Mouse (Mus musculus) heart, postnatal 0 days (tissue): ENCODE results near the gene Tcf12.

Experiments
- CTCF ChIP-seq: IDR thresholded peaks from 2 replicates; pipeline ENCODE4 v1.5.1; 2016; ENCODE audit warnings: antibody characterized with exemption, control low read depth, low read depth
- EP300 ChIP-seq: IDR thresholded peaks from 2 replicates; pipeline ENCODE4 v1.6.1; 2016; ENCODE audit warnings: antibody characterized with exemption, low read depth

DNA sequence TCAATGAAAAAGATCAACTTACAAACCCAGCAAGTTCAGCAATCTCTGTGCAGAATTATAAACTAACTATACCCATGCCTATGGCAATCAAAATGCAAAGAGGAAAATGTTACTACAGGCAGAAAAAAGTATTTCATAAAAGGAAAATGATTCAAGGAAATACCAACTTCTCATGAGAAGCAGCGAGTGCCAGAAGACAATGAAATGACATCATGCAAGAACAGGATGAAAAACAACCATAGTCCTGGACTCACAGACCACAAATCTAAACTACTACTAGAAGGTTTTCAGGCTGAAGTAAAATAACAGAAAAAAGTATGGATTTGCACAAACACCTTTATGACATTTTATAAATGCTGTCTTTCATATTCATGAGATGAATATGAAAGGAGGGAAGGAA, 82.1 kb downstream of the Tcf12 start:
- TF ChIP-seq CTCF (no peak), EP300 (no peak)
